Mouse (Mus musculus) ES-E14 (cell line): ENCODE measurements around the gene Erp27.

ENCODE experiments used
- CHD2 ChIP-seq: IDR thresholded peaks from 2 replicates; pipeline ENCODE4 v1.6.1; 2014; ENCODE audit warnings: mild to moderate bottlenecking, low read depth, low read length, inconsistent platforms
- HCFC1 ChIP-seq: IDR thresholded peaks from 2 replicates; pipeline ENCODE4 v1.6.1; 2012; ENCODE audit warnings: low read length, inconsistent platforms, borderline replicate concordance; ENCODE audit not compliant: insufficient read depth
- MAFK ChIP-seq: IDR thresholded peaks from 2 replicates; pipeline ENCODE4 v1.6.1; 2014; ENCODE audit warnings: mild to moderate bottlenecking, low read depth, low read length, inconsistent platforms; ENCODE audit not compliant: insufficient read depth
- ZC3H11A ChIP-seq: IDR thresholded peaks from 2 replicates; pipeline ENCODE4 v1.6.1; 2012; ENCODE audit warnings: low read depth, mild to moderate bottlenecking, inconsistent platforms, low read length, borderline replicate concordance

DNA sequence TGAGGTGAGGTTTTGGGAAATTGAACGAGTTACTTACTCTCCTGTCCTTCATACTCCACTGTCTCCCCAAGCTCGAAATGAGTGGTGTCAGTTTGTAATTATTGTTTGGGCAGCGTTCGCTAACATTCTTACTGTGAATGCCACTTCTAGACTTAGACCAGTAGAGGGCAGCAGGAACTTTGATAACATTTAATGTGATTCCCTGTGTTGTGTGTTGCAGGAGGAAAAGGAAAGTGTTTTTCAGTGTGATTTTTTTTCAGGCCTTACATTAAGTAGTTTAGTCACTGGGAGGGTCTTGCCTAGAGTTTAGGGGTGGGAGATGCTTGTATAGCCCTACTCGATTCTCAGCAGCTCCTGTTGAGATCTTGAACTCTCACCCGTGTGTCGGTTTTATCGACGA is 61.0 kb downstream of the Erp27 start:
- TF ChIP-seq HCFC1 (no peak), MAFK (no peak), ZC3H11A (no peak), CHD2 (no peak)
